Mouse (Mus musculus): Measurements from ENCODE around the gene Smyd1. TPM values are rescaled to one million over a fixed set of nuclear protein-coding genes. Genes with fewer than 3 reads are reported as not detected.
"Not testable (repeated sequence)": the region's sequence is repeated elsewhere in the genome, so short reads cannot be mapped to it uniquely, and the experiment has no call there.

Smyd1 gene
- polyA plus RNA-seq, 1 experiment, result 0.85 TPM

- DNase-seq (ENCODE audit: low read depth), result peak; percentile 98
- TF ChIP-seq CTCF (IDR thresholded peaks at IDR 0.05; ENCODE audit: borderline replicate concordance, extremely low read depth, insufficient read depth, insufficient read length) (no peak), POLR2A (IDR thresholded peaks at IDR 0.05; ENCODE audit: borderline replicate concordance, extremely low read depth, insufficient read depth, insufficient read length, poor library complexity, severe bottlenecking) (peak; percentile 92)
Measured at GRCm38 (mm10) chr6:71271389-71272315, 50.4 kb downstream of the Smyd1 start, which contains the start of gene Krcc1. TSS of gene Krcc1 (plus strand) at chr6:71271677.

- TF ChIP-seq POLR2A (IDR thresholded peaks at IDR 0.05; ENCODE audit: borderline replicate concordance, extremely low read depth, insufficient read depth, insufficient read length, poor library complexity, severe bottlenecking), result no peak
- TF ChIP-seq CTCF (IDR thresholded peaks at IDR 0.05; ENCODE audit: borderline replicate concordance, extremely low read depth, insufficient read depth, insufficient read length), result no peak
- DNase-seq (ENCODE audit: low read depth), result no peak
Measured at GRCm38 (mm10) chr6:71271057-71271388, 51.0 kb downstream of the Smyd1 start.

- TF ChIP-seq POLR2A (IDR thresholded peaks at IDR 0.05; ENCODE audit: borderline replicate concordance, extremely low read depth, insufficient read depth, insufficient read length, poor library complexity, severe bottlenecking), result no peak
- no peak for TF ChIP-seq CTCF (IDR thresholded peaks at IDR 0.05; ENCODE audit: borderline replicate concordance, extremely low read depth, insufficient read depth, insufficient read length)
- peak; percentile 71 for DNase-seq (ENCODE audit: low read depth)
Measured at GRCm38 (mm10) chr6:71270301-71271056, 51.6 kb downstream of the Smyd1 start.

GRCm38 (mm10) chr6:71269686-71270050 is 52.4 kb downstream of the Smyd1 start:
- DNase-seq (ENCODE audit: low read depth), result not testable (repeated sequence)

- TF ChIP-seq CTCF (IDR thresholded peaks at IDR 0.05; ENCODE audit: borderline replicate concordance, extremely low read depth, insufficient read depth, insufficient read length) (peak; percentile 32; the same call in 1 of the 2 replicates), POLR2A (IDR thresholded peaks at IDR 0.05; ENCODE audit: borderline replicate concordance, extremely low read depth, insufficient read depth, insufficient read length, poor library complexity, severe bottlenecking) (no peak)
- DNase-seq (ENCODE audit: low read depth), result peak; percentile 22
Measured at GRCm38 (mm10) chr6:71268929-71269685, 52.9 kb downstream of the Smyd1 start.

GRCm38 (mm10) chr6:71267603-71268002 is 54.4 kb downstream of the Smyd1 start:
- DNase-seq (ENCODE audit: low read depth), result not testable (repeated sequence)

GRCm38 (mm10) chr6:71262142-71262833 is 59.7 kb downstream of the Smyd1 start:
- no peak for TF ChIP-seq CTCF (IDR thresholded peaks at IDR 0.05; ENCODE audit: borderline replicate concordance, extremely low read depth, insufficient read depth, insufficient read length)
- no peak for TF ChIP-seq POLR2A (IDR thresholded peaks at IDR 0.05; ENCODE audit: borderline replicate concordance, extremely low read depth, insufficient read depth, insufficient read length, poor library complexity, severe bottlenecking)
- DNase-seq (ENCODE audit: low read depth), result no peak

- no peak for DNase-seq (ENCODE audit: low read depth)
- no peak for TF ChIP-seq POLR2A (IDR thresholded peaks at IDR 0.05; ENCODE audit: borderline replicate concordance, extremely low read depth, insufficient read depth, insufficient read length, poor library complexity, severe bottlenecking)
- TF ChIP-seq CTCF (IDR thresholded peaks at IDR 0.05; ENCODE audit: borderline replicate concordance, extremely low read depth, insufficient read depth, insufficient read length), result no peak
Measured at GRCm38 (mm10) chr6:71261060-71261459, 61.0 kb downstream of the Smyd1 start.

- no peak for DNase-seq (ENCODE audit: low read depth)
- TF ChIP-seq POLR2A (IDR thresholded peaks at IDR 0.05; ENCODE audit: borderline replicate concordance, extremely low read depth, insufficient read depth, insufficient read length, poor library complexity, severe bottlenecking), result no peak
- TF ChIP-seq CTCF (IDR thresholded peaks at IDR 0.05; ENCODE audit: borderline replicate concordance, extremely low read depth, insufficient read depth, insufficient read length), result no peak
Measured at GRCm38 (mm10) chr6:71260051-71260640, 61.9 kb downstream of the Smyd1 start.

GRCm38 (mm10) chr6:71259166-71259565 is 62.9 kb downstream of the Smyd1 start:
- no peak for DNase-seq (ENCODE audit: low read depth)
- TF ChIP-seq CTCF (IDR thresholded peaks at IDR 0.05; ENCODE audit: borderline replicate concordance, extremely low read depth, insufficient read depth, insufficient read length), result no peak
- no peak for TF ChIP-seq POLR2A (IDR thresholded peaks at IDR 0.05; ENCODE audit: borderline replicate concordance, extremely low read depth, insufficient read depth, insufficient read length, poor library complexity, severe bottlenecking)

- no peak for TF ChIP-seq POLR2A (IDR thresholded peaks at IDR 0.05; ENCODE audit: borderline replicate concordance, extremely low read depth, insufficient read depth, insufficient read length, poor library complexity, severe bottlenecking)
- no peak for TF ChIP-seq CTCF (IDR thresholded peaks at IDR 0.05; ENCODE audit: borderline replicate concordance, extremely low read depth, insufficient read depth, insufficient read length)
- DNase-seq (ENCODE audit: low read depth), result no peak
Measured at GRCm38 (mm10) chr6:71258562-71258961, 63.5 kb downstream of the Smyd1 start.
